Mouse (Mus musculus) brain, adult 2 months (tissue): ENCODE results near the gene Tcf25.

Source experiments
- DNase-seq: peaks from one replicate; pipeline ENCODE4 v3.0.0; 2011; ENCODE audit warnings: low read depth, low spot score

Gene Tcf25

DNA sequence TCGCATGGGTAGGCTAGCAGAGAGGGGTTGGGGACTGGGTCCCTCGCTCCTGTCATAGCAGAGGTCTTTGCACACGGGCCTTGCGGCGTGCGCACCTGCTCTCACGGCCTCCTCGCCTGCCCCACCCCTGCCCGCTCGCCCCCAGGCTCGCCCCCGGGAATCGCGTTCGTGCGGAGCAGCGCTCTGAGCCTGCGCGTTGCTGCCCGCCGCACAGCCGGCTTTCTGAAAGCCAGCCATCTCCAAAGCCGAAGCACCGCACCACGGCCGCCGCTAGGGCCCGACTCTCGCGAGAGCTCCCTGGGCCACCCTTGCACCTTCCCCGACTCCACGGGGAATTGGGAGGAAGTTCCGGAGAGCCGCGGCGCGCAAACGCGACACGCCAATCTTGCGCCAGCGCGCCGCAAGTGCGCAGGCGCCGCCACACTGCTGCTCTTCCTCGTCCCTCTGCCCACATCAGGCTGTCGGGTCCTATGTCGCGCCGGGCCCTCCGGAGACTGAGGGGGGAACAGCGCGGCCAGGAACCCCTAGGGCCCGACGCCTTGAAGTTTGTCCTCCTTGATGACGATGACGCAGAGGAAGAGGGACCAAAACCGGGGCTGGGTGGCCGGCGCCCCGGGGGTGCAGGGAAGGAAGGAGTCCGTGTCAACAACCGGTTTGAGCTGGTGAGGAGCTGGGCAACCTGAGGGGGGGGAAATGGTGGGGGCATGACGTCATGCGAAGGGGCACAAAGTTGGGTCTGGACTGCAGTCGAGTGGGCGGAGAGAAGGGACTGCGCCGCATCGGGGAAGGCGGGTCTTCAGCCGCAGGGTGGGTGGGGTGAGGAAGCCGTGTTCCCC lies at the start of gene Tcf25:
Gene Tcf25, plus strand, starts transcription at position 351 of the 836 bp plus-strand sequence.
- peak; percentile 98 for DNase-seq

DNA sequence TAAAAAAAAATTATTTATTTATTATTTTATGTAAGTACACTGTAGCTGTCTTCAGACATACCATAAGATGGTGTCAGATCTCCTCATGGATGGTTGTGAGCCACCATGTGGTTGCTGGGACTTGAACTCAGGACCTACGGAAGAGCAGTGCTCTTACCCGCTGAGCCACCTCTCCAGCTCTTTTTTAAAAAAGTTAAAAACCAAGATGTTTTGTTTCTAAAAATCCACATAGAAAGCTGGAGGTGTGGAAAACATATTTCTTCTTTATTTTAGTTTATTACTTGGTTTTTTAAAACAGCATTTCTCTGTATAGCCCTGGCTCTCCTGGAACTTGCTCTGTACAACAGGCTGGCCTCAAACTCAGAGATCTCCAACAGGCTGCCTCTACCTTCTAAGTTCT lies 45.0 kb upstream of the Tcf25 start:
- DNase-seq = no peak

DNA sequence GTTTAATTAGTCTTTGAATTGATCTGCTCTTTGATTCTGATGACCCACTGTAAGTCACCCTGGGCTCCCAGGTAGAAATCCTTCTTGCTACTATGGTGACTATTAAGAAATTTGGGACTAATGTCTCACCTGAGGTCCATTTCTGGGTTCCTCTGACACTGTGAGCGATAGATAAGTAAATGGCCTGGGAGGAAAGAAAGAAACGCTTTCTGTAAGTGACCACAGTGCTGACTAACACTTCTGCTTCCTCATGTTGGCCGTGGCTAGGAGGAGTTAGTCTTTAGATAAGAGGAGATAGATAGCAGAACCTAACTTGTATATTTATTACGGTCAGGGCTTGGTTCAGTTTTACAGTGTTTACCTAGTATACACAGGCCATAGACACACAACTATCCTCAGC lies 44.2 kb upstream of the Tcf25 start:
- DNase-seq = no peak

DNA sequence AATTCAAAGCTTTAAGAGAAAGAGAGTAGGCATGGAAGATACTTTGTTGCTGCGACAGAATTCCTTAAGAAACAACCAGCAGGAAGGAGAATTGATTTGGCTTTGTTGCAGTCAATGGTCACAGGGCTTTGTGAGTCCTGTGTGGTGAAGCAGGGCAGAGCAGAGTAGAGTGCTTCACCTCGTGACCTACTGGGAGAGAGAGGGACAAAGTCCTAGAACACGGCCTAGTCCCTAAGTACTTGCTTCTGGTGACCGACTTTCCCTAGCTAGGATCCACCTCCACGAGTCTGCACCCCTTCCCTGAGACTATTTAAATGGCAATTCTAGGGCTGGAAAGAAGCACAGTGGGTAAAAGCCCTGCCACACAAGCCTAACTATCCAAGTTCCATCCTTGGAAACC lies 43.6 kb upstream of the Tcf25 start:
- DNase-seq = no peak

DNA sequence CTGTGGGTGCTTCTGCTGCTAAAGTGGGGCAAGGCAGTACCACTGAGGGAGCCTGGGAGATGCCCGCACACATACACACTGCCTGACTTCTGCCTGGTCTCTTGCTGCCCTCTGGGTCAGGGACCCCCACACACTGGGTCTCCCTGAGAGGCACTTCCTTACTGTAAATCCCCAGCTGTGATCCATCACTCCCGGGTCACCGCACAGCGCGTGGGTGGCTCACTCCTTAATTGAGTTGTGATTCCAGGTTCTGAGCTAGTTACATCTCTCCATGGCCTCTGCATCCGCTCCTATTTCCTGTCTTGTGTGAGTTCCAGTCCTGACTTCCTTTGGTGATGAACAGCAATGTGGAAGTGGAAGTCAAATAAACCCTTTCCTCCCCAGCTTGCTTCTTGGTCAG lies 42.9 kb upstream of the Tcf25 start:
- no peak for DNase-seq

DNA sequence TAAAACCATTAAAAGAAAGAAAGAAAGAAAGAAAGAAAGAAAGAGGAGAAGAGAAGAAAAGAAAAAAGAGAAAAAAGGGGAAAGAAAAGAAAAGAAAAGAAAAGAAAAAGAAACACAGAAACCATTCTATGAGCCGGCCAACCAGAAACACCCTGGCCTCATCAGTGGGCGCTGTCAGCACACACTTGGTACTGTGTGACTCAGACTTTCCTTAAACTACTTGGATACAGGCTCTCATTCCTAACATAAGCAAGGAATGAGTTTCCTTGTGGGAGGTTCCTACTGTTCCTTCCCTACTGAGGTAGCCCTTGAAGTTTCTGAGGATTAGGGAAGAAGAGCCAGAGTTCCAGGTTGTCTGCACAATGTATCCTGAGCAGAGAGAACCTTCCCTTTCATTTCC lies 42.3 kb upstream of the Tcf25 start:
- peak; percentile 75 for DNase-seq

DNA sequence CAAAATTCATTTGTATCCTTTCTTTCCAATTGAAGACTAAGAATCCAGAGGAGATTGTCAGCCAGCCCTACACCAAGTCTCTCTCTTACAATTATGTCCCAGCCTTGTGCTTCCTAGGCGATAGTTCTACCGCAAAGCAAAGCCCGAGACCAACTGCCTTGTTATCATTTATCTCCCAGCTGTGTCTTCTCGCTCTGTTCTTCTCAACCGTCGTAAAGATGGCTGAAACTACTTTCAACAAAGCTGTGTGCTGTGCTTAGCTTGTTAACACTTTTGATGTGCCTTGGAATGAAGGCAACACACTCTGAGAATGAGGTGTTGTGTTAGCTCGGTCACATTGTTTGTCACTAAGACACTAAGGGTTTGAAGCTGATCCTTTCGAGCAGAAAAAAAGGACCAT lies 41.7 kb upstream of the Tcf25 start:
- no peak for DNase-seq

DNA sequence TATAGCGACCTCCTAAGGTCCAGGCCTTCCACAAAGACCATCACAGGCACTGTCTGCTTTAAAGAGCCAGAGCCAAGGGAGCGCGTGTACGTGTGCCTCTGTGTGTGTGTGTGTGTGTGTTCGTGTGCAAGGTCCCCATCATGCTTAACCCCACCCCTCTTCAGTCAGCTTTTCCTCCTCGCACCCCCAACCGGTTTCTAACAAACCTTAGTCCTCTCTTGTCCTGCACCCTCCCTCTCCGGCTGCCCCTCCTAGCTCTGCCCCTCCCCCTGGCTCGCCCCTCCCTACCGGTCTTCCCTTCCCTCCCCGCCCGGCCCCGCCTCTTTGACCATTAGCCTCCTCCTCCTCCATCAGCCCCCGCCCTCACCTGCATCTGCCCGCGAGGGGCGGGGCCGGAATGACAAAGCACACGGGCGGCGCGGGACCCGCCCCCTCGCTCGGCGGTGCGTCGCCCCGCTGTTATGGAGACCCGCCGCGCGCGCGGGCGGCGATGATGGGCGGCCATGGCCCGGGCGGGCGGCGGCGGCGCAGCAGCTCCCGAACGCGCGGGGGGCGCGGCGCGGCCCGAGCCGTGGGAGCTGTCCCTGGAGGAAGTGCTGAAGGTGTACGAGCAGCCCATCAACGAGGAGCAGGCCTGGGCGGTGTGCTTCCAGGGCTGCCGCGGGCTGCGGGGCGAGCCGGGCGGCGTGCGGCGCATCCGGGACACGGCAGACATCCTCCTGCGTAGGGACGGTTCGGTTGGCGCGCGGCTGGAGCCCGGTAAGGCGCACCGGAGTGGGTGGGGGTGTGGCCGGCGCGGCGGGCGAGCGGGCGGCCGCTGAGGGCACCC lies 41.1 kb upstream of the Tcf25 start, which contains the start of gene Spire2:
Gene Spire2, plus strand, starts transcription at position 452 of the 829 bp plus-strand sequence.
- DNase-seq = peak; percentile 90

DNA sequence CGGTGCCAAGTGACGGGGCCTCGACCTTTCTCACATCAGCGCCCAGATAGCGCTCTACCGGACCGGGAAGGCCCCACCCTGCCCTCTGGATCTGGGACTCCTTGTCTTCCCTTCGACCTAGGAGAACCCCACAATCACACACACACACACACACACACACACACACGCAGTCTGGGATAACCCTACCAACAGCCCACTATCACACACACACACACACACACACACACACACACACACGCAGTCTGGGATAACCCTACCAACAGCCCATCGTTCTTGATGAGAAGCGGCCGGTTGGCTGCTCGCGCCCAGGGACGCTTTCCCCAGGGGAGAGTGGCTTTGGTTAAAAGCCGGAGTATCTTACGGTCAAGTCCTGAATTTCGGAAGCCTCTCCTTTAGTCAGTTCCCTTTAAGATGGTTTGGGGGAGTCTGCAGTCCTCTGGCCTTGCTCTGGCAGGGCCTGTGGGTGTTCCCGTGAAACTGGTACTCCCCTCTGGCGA lies 40.4 kb upstream of the Tcf25 start:
- DNase-seq = peak; percentile 44

DNA sequence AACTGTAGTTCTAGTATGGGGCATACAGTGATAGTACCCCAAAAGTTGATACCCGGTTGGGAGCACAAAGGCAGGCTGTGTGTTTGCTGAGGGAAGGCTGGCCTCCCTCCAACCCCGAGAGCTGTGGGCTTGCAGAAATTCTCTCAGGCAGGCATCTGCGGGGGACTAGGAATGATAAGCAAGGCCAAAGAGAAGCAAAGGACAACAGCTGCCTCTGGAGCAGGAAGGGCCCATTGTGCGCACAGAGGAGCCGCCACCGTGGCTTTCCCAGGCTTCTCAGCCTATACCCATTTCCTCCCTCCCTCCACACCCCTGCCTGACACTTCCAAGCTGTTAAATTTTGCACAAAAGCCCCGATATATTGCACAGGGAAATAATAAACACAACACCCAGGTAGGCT lies 39.7 kb upstream of the Tcf25 start:
- peak; percentile 43 for DNase-seq

DNA sequence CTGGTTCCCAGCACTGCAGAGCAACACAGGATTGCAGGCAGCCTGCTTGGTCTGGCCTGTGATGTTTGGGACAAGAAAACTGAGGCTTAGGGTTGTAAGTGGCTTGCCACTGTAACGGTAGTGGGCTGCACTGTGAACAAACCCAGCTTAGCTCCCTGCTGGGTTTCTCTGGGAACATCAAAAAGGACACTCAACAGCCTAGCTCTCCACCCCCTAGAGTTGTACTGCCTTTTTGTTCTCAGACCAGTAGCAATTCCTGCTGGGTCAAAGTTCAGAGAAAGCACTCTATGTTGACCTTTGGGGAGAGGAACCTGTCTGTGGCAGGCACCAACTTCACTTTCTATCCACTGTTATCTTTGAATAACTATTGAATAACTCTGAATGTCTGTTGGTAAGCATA lies 39.1 kb upstream of the Tcf25 start:
- DNase-seq = no peak

DNA sequence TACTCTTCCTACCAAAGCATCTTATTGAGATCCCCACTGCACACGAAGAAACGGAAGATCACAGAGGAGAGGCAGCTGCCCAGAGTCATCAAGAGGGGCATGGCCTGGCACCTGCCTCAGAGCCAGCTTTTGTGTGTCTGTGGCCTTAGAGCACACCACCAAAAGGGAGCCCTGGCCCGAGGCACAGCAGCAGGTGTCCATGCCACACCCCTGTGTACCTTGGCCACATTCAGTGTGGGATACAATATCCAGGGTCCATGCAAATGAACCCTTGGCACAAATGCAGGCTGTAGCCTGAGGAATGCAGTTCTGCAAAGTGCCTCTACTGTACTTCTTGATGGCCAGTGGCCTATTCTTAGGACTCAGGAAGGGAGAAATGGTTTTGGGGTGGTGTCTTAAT lies 36.1 kb upstream of the Tcf25 start:
- no peak for DNase-seq

DNA sequence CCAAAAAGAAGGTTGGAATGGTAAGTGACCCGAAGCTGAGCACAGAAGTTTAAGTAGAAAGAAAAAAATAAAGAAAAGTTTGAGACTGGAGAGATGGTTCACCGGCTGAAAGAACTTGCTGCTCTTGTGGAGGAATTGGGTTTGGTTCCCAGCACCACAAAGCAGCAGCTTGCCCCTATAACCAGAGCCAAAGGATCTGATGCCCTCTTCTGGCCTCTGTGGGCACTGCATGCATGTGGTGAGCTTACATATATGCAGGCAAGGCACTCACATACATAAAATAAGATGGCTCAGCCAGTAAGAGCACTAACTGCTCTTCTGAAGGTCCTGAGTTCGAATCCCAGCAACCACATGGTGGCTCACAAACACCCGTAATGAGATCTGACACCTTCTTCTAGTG lies 33.5 kb upstream of the Tcf25 start:
- DNase-seq = no peak

DNA sequence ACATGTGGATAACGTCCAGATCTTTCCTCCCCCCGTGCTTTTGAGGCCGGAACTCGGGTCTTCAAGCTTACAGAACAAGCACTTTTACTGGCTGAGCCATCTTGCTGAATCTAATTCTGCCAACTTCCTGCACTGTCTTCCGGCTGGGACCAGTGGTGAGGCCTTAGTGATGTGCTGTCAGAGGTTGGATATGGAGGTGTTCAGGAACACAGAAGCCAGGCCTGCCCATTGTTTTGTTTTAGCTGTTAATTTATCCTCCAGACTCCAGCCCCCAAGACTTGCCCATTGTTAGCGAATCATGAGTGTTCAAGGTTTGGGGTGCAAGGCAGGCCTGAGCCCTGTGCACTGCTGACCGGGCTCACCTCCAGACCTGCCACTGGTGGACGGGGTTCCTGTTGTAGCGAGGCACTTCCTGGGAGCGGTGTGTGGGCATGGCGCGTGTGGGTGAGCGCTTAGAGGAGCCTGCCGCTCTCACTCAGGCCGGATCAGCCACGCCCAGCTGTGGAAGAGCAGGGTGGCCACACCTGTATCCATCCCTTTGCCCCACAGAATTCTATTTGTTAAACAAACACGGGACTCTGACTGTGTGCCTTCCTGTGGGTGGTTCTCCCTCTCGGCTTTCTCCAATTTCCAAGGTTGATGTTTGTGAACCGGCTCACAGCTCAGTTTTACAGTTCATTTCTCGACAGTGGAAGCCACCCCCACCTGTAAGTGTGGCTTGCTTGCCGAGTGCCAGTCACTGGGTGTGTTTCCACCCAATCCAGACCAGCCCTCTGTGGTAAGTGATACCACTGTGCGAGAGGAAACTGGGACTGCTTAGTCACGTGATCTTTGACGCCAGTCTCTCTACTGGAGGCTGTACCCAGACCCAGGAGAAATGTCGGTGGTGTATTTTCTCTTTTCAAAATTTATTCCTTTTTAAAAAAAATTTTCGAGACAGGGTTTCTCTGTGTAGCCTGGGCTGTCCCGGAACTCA lies 32.2 kb upstream of the Tcf25 start:
- DNase-seq = no peak

DNA sequence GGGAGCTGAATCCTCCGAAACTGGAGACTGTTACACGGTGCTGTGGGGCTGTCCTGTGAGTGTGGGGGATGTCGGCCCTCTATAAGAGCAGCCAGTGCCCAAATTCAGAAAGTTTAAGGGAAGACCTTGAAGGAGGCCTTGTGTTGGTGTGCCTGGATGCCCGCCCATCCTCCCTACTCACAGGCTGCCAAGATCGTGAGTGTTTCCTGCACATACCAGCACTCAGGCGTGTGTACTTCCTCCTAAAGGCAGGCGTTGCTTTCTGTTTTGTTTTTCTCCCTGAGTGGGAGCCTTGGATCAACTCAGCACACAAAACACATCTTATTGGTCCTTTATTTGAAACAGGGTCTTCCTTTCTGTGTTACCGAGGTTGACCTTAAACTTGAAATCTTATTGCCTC lies 31.3 kb upstream of the Tcf25 start:
- peak; percentile 64 for DNase-seq

DNA sequence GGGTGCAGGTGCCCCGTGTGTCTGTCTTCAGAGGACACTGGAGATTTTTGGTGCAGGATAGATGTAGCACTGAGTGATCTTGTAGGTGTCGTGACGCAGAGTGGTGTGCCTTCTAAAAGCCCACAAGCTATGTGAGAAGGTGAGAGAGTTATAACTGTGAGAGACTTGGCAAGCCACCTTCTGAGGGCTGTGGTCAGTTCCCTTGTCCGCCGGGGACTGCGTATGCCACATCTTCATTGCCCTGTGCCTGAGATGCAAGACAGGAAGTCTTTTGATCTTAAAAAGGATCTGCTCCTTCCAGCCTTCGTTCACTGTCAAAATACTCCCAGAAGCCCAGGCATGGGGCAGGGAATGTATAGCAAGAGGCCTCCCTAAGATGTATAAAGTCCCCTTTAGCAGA lies 30.6 kb upstream of the Tcf25 start:
- no peak for DNase-seq

DNA sequence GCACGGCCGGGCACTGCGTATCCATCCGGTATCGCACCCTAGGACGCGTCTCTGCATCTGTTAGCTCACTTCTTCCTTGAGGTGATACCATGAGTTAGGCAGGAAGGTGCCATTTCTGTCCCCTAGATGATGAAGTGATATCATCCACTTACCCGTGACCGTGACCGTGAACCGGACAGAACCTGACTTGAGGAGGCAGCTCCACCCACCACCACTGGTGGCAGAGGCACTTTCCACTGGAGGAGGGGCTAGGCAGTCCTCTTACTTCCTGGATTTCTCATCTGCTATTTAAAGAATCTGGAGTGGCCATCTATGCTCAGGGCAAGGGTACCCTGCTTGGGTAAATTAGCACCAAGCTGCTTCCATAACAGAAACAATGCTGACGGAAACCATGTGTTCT lies 30.1 kb upstream of the Tcf25 start:
- DNase-seq = no peak

DNA sequence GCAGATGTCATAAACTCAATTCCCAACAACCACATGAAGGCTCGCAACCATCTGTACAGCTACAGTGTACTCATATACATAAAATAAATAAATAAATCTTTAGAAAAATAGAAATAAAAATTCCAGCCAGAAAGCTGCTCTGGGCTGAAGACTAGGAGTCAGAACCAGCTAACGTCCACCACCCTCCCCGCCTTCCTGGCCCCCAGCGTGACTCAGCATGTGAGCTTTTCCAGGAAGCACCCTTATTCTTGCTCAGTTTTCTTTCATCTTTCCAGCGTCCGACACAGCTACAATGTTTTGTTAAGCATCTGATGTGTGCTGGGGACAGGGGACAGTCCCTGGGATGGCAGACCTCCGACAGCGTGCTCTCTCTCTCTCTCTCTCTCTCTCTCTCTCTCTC lies 28.4 kb upstream of the Tcf25 start:
- DNase-seq = no peak

DNA sequence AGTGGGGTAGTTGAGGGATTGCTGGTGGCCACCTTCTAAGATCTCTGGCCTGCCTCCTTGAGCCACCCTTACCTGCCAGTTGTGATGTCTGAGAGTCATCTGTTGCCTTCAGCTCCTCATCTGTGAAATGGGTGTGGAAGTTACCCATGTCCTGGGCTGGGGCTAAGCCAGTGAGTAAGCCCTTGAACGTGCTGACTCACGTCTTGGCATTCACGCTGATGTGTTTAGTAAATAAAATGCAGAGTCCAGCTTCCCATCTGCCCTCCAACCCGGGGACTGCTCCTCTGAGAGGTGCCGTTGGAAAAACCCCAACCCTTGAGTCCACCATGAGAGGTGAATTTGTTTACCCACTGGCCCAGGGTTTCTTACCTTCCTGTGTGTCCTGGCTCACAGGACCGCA lies 27.7 kb upstream of the Tcf25 start:
- no peak for DNase-seq

DNA sequence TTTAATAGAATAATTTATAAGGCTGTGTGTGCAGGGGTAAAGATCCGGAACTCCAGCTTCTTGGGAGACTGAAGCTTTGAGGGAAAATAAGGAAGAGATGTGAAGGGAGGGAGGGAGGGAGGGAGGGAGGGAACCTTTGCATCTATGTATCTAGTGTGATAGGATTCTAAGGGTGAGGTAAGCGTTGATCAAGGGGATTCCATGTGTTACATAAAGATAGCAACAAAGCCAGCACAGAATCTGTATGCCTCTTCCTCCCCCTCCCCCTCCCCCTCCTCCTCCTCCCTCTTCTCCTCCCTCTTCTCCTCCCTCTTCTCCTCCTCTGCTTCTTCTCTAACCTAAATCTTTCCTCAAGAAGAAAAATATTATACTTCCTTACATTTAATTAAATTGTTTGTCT lies 26.3 kb upstream of the Tcf25 start:
- DNase-seq = no peak

DNA sequence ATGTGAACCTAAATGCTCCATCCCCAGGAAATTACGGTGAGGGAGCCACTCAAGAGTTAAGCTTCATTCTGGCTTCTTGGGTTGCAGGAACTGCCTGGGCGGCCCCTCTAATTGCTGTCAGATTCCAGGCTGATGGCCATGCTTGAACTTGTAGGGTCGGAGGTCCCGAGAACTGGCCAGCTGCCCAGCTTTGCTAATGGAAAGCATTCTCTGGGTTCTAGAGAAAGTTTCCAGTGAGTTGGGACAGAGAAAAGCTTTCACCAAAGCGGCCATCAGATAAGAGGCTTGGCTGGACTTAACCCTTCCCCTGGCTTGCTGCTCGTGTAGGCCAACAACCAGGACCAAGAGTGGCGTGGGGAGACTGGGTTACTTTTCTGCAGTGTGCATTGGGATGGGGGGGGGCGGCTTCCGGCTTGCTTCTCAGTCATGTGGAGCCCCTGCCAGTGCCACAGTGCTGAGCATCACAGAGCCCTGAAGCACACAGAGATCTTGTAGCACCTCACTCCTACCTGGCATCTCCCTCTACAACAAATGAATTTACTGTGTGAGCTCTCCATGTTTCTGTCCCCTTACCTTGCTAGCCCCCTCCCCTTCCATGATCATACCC lies 25.2 kb upstream of the Tcf25 start:
- DNase-seq = no peak
